Mouse (Mus musculus) limb, embryonic 12.5 days (tissue): ENCODE results near the gene Vipr2. TPM values are rescaled to one million over a fixed set of nuclear protein-coding genes. Genes with fewer than 3 reads are reported as not detected.

ENCODE experiments used
- ATAC-seq: fragments of 200-750 bp; cut with Nextera tagmentation; 2 replicates; pipeline ENCODE4 v1.8.0; 2017; ENCODE audit warnings: low read depth, moderate TSS enrichment; ENCODE audit not compliant: insufficient number of reproducible peaks, insufficient read depth, low FRiP score, low TSS enrichment
- H3K27ac ChIP-seq: fragments of 300-500 bp; sonication (generic); 2 replicates; pipeline ENCODE4 v1.5.1; 2016; ENCODE audit warnings: mild to moderate bottlenecking, moderate library complexity
- H3K27me3 ChIP-seq: fragments of 300-500 bp; sonication (generic); 2 replicates; pipeline ENCODE4 v1.6.1; 2016; ENCODE audit warnings: mild to moderate bottlenecking, moderate library complexity
- H3K36me3 ChIP-seq: fragments of 300-500 bp; sonication (generic); 2 replicates; pipeline ENCODE4 v1.6.1; 2016; ENCODE audit warnings: mild to moderate bottlenecking, moderate library complexity
- H3K4me1 ChIP-seq: fragments of 300-500 bp; sonication (generic); replicated peaks from 2 replicates; pipeline ENCODE4 v1.6.1; 2016
- H3K4me2 ChIP-seq: fragments of 300-500 bp; sonication (generic); 2 replicates; pipeline ENCODE4 v1.6.1; 2016; ENCODE audit warnings: mild to moderate bottlenecking, moderate library complexity
- H3K4me3 ChIP-seq: fragments of 300-500 bp; sonication (generic); replicated peaks from 2 replicates; pipeline ENCODE4 v1.5.1; 2016; ENCODE audit warnings: mild to moderate bottlenecking
- H3K9ac ChIP-seq: fragments of 300-500 bp; sonication (generic); replicated peaks from 2 replicates; pipeline ENCODE4 v1.6.1; 2016; ENCODE audit warnings: mild to moderate bottlenecking, moderate library complexity
- H3K9me3 ChIP-seq: fragments of 300-500 bp; sonication (generic); 2 replicates; pipeline ENCODE4 v1.6.1; 2016; ENCODE audit warnings: mild to moderate bottlenecking, moderate library complexity
- whole genome bisulfite sequencing: fragments of 180-500 bp; shearing (Covaris S2); methylation state at CpG from one replicate; pipeline ENCODE4 v1.1.7; 2016; 5-methylcytosine and 5-hydroxymethylcytosine counted together
- polyA plus RNA-seq: library from polyadenylated mRNA; unstranded; fragments of >200 nt; fragmentation: Nextera tagmentation; extraction: Ambion mirVana; gene quantifications from 2 replicates; pipeline ENCODE4 v1.2.1, GENCODE M21; 2016

Gene Vipr2
- polyA plus RNA-seq, result 1.8 and 2.2 TPM in 2 replicates

GRCm38 (mm10) chr12:116077074-116077854 is at the start of gene Vipr2:
Gene Vipr2 (plus strand): TSS chr12:116077726.
- 5% methylated on average over 33 of the region's 33 CpGs for WGBS
- Histone ChIP-seq H3K4me2 (peak within 1 kb of the TSS; percentile 86), H3K9ac (peak within 1 kb of the TSS; percentile 78), H3K9me3 (no peaks in the 10 kb centered on the region), H3K27me3 (peaks cover 31% of the 10 kb centered on the region), H3K4me3 (peak within 1 kb of the TSS; percentile 57), H3K4me1 (no peaks in the 10 kb centered on the region), H3K36me3 (no peaks in the 10 kb centered on the region), H3K27ac (no peak within 1 kb of the TSS)
- ATAC-seq, result peak; percentile 90

GRCm38 (mm10) chr12:116028095-116028494 is 49.4 kb upstream of the Vipr2 start:
- peaks cover 7% of the 10 kb centered on the region for H3K9me3 ChIP-seq

GRCm38 (mm10) chr12:116035346-116035745 is 42.2 kb upstream of the Vipr2 start:
- H3K27me3 ChIP-seq, result no peaks in the 10 kb centered on the region
- no peak for ATAC-seq
- H3K9ac ChIP-seq, result no peak overlapping the region
- no peaks in the 10 kb centered on the region for H3K4me1 ChIP-seq
- 76% methylated on average over 5 of the region's 5 CpGs for WGBS
- no peak overlapping the region for H3K4me3 ChIP-seq
- H3K36me3 ChIP-seq, result no peaks in the 10 kb centered on the region
- H3K27ac ChIP-seq, result no peak overlapping the region
- H3K9me3 ChIP-seq, result peaks cover 7% of the 10 kb centered on the region
- H3K4me2 ChIP-seq, result no peak overlapping the region

More at GRCm38 (mm10) chr12:116028095-116028494, 49.4 kb upstream of the Vipr2 start:
- Histone ChIP-seq H3K36me3 (no peaks in the 10 kb centered on the region), H3K27me3 (no peaks in the 10 kb centered on the region), H3K27ac (no peak overlapping the region), H3K4me2 (no peak overlapping the region), H3K9ac (no peak overlapping the region), H3K4me1 (no peaks in the 10 kb centered on the region), H3K4me3 (no peak overlapping the region)
- WGBS, result 56% methylated on average over 2 of the region's 2 CpGs
- ATAC-seq, result no peak

- H3K9me3 ChIP-seq, result no peaks in the 10 kb centered on the region
- peaks cover 5% of the 10 kb centered on the region; the same call in 1 of the 2 replicates for H3K36me3 ChIP-seq
- no peak for ATAC-seq
- H3K27ac ChIP-seq, result no peak overlapping the region
- peaks cover 12% of the 10 kb centered on the region for H3K4me1 ChIP-seq
- no peak overlapping the region for H3K9ac ChIP-seq
- H3K27me3 ChIP-seq, result no peaks in the 10 kb centered on the region
- WGBS, result 89% methylated on average over 5 of the region's 5 CpGs
- H3K4me2 ChIP-seq, result no peak overlapping the region
- H3K4me3 ChIP-seq, result no peak overlapping the region
Observed at GRCm38 (mm10) chr12:116044785-116045184, 32.7 kb upstream of the Vipr2 start.

- ATAC-seq, result peak; percentile 99
- 2% methylated on average over 55 of the region's 55 CpGs for whole genome bisulfite sequencing
Observed at GRCm38 (mm10) chr12:116047440-116048377, 29.8 kb upstream of the Vipr2 start, which contains the start of gene Zfp386. Gene Zfp386 (plus strand): TSS chr12:116047724.

GRCm38 (mm10) chr12:116048766-116049165 is 28.8 kb upstream of the Vipr2 start:
- Histone ChIP-seq H3K36me3 (peaks cover 26% of the 10 kb centered on the region), H3K9me3 (no peaks in the 10 kb centered on the region), H3K27me3 (no peaks in the 10 kb centered on the region), H3K4me1 (peaks cover 12% of the 10 kb centered on the region), H3K27ac (no peak overlapping the region), H3K9ac (peak overlapping the region; percentile 89), H3K4me2 (peak overlapping the region; percentile 71), H3K4me3 (peak overlapping the region; percentile 73)
- WGBS, result 73% methylated on average over 7 of the region's 7 CpGs
- ATAC-seq, result no peak

More at GRCm38 (mm10) chr12:116047440-116048377, 29.8 kb upstream of the Vipr2 start, which contains the start of gene Zfp386:
- H3K9me3 ChIP-seq, result no peaks in the 10 kb centered on the region
- peak within 1 kb of the TSS; percentile 71 for H3K4me2 ChIP-seq
- H3K4me1 ChIP-seq, result peaks cover 12% of the 10 kb centered on the region
- H3K27ac ChIP-seq, result peak within 1 kb of the TSS; percentile 98
- H3K4me3 ChIP-seq, result peak within 1 kb of the TSS; percentile 73
- H3K9ac ChIP-seq, result peak within 1 kb of the TSS; percentile 89
- H3K36me3 ChIP-seq, result peaks cover 20% of the 10 kb centered on the region; the same call in 1 of the 2 replicates
- H3K27me3 ChIP-seq, result no peaks in the 10 kb centered on the region

GRCm38 (mm10) chr12:116049236-116049635 is 28.3 kb upstream of the Vipr2 start:
- Histone ChIP-seq H3K4me3 (peak overlapping the region; percentile 73), H3K36me3 (peaks cover 29% of the 10 kb centered on the region), H3K4me1 (peaks cover 12% of the 10 kb centered on the region), H3K9ac (peak overlapping the region; percentile 89; the same call in 1 of the 2 replicates), H3K27ac (no peak overlapping the region), H3K27me3 (no peaks in the 10 kb centered on the region), H3K9me3 (no peaks in the 10 kb centered on the region), H3K4me2 (peak overlapping the region; percentile 71)
- no peak for ATAC-seq
- 94% methylated on average over 3 of the region's 3 CpGs for WGBS

- Histone ChIP-seq H3K9ac (no peak overlapping the region), H3K27ac (no peak overlapping the region), H3K9me3 (no peaks in the 10 kb centered on the region), H3K27me3 (no peaks in the 10 kb centered on the region), H3K4me3 (no peak overlapping the region), H3K4me1 (peaks cover 12% of the 10 kb centered on the region), H3K36me3 (peaks cover 33% of the 10 kb centered on the region), H3K4me2 (peak overlapping the region; percentile 71; the same call in 1 of the 2 replicates)
- ATAC-seq, result no peak
- 85% methylated on average over 6 of the region's 6 CpGs for WGBS
Observed at GRCm38 (mm10) chr12:116049701-116050100, 27.8 kb upstream of the Vipr2 start.

GRCm38 (mm10) chr12:116054342-116054741 is 23.2 kb upstream of the Vipr2 start:
- no peak overlapping the region for H3K9ac ChIP-seq
- H3K4me3 ChIP-seq, result no peak overlapping the region
- H3K36me3 ChIP-seq, result peaks cover 73% of the 10 kb centered on the region
- WGBS, result 94% methylated on average over 8 of the region's 8 CpGs
- H3K27ac ChIP-seq, result no peak overlapping the region
- no peak overlapping the region for H3K4me2 ChIP-seq
- H3K9me3 ChIP-seq, result peaks cover 21% of the 10 kb centered on the region
- no peak for ATAC-seq
- no peaks in the 10 kb centered on the region for H3K27me3 ChIP-seq
- peaks cover 2% of the 10 kb centered on the region for H3K4me1 ChIP-seq

- Histone ChIP-seq H3K4me2 (no peak overlapping the region), H3K4me3 (no peak overlapping the region), H3K4me1 (no peaks in the 10 kb centered on the region), H3K27me3 (no peaks in the 10 kb centered on the region), H3K9ac (no peak overlapping the region), H3K9me3 (peaks cover 36% of the 10 kb centered on the region), H3K27ac (no peak overlapping the region), H3K36me3 (peaks cover 76% of the 10 kb centered on the region)
- no peak for ATAC-seq
- WGBS, result 86% methylated on average over 3 of the region's 3 CpGs
Observed at GRCm38 (mm10) chr12:116056112-116056511, 21.4 kb upstream of the Vipr2 start.
